Mouse (Mus musculus) lung, postnatal 0 days (tissue): ENCODE measurements around the gene Csrnp1. TPM values are rescaled to one million over a fixed set of nuclear protein-coding genes. Genes with fewer than 3 reads are reported as not detected.

ENCODE experiments used
- ATAC-seq: fragments of 200-750 bp; cut with Nextera tagmentation; 2 replicates; pipeline ENCODE4 v1.8.0; 2017; ENCODE audit warnings: moderate library complexity
- DNase-seq: peaks from one replicate; pipeline ENCODE4 v3.0.0-alpha.2; 2016; ENCODE audit warnings: low spot score
- H3K27ac ChIP-seq: fragments of 300-500 bp; sonication (generic); 2 replicates; pipeline ENCODE4 v1.5.1; 2014; ENCODE audit warnings: antibody characterized with exemption, mild to moderate bottlenecking, low read length, mixed read lengths
- H3K27me3 ChIP-seq: fragments of 300-500 bp; sonication (generic); replicated peaks from 2 replicates; pipeline ENCODE4 v1.6.1; 2014; ENCODE audit warnings: low read length, mixed read lengths; ENCODE audit not compliant: insufficient read depth
- H3K36me3 ChIP-seq: fragments of 300-500 bp; sonication (generic); 2 replicates; pipeline ENCODE4 v1.6.1; 2014; ENCODE audit warnings: low read length, mixed read lengths; ENCODE audit not compliant: insufficient read depth
- H3K4me1 ChIP-seq: fragments of 300-500 bp; sonication (generic); 2 replicates; pipeline ENCODE4 v1.6.1; 2014; ENCODE audit warnings: antibody characterized with exemption, low read depth, low read length, mixed read lengths; ENCODE audit not compliant: insufficient read depth
- H3K4me2 ChIP-seq: fragments of 300-500 bp; sonication (generic); replicated peaks from 2 replicates; pipeline ENCODE4 v1.6.1; 2014; ENCODE audit warnings: low read depth, mild to moderate bottlenecking, low read length, moderate library complexity, mixed read lengths
- H3K4me3 ChIP-seq: fragments of 300-500 bp; sonication (generic); 2 replicates; pipeline ENCODE4 v1.5.1; 2014; ENCODE audit warnings: low read depth, low read length
- H3K9ac ChIP-seq: fragments of 300-500 bp; sonication (generic); replicated peaks from 2 replicates; pipeline ENCODE4 v1.6.1; 2014; ENCODE audit warnings: low read depth, mild to moderate bottlenecking
- H3K9me3 ChIP-seq: fragments of 300-500 bp; sonication (generic); 2 replicates; pipeline ENCODE4 v1.6.1; 2016; ENCODE audit warnings: low read length, mixed read lengths
- CTCF ChIP-seq: IDR thresholded peaks from 2 replicates; pipeline ENCODE4 v1.5.1; 2016; ENCODE audit warnings: antibody characterized with exemption, mild to moderate bottlenecking
- EP300 ChIP-seq: IDR thresholded peaks from 2 replicates; pipeline ENCODE4 v1.6.1; 2016; ENCODE audit warnings: antibody characterized with exemption, mild to moderate bottlenecking, control low read depth
- WGBS: fragments of 180-500 bp; shearing (Covaris S2); extraction: QIAGEN DNeasy Blood & Tissue Kit; methylation state at CpG from one replicate; pipeline ENCODE4 v1.1.7; 2014; 5-methylcytosine and 5-hydroxymethylcytosine counted together
- polyA plus RNA-seq: library from polyadenylated mRNA; unstranded; fragments of >200 nt; fragmentation: Nextera tagmentation; extraction: Ambion mirVana; gene quantifications from 2 replicates; pipeline ENCODE4 v1.2.1, GENCODE M21; 2015

Csrnp1 gene
- polyA plus RNA-seq, 1 experiment from 2014 or later, result 9.4 TPM

GRCm38 (mm10) chr9:119950434-119950833 is 34.0 kb downstream of the Csrnp1 start:
- no peak overlapping the region for H3K4me2 ChIP-seq
- no peaks in the 10 kb centered on the region for H3K27me3 ChIP-seq
- H3K36me3 ChIP-seq, result no peaks in the 10 kb centered on the region
- no peak overlapping the region for H3K27ac ChIP-seq
- TF ChIP-seq EP300, result no peak
- TF ChIP-seq CTCF, result no peak
- no peaks in the 10 kb centered on the region for H3K4me1 ChIP-seq
- H3K4me3 ChIP-seq, result no peak overlapping the region
- ATAC-seq (peak; percentile 69), DNase-seq (peak; percentile 42)
- no peak overlapping the region for H3K9ac ChIP-seq
- 45% methylated on average over 6 of the region's 6 CpGs for WGBS
- H3K9me3 ChIP-seq, result no peaks in the 10 kb centered on the region

GRCm38 (mm10) chr9:119948804-119949203 is 35.7 kb downstream of the Csrnp1 start:
- 34% methylated on average over 3 of the region's 3 CpGs for WGBS
- Histone ChIP-seq H3K27ac (no peak overlapping the region), H3K4me2 (no peak overlapping the region), H3K27me3 (no peaks in the 10 kb centered on the region), H3K4me1 (no peaks in the 10 kb centered on the region), H3K9ac (no peak overlapping the region), H3K9me3 (no peaks in the 10 kb centered on the region), H3K4me3 (no peak overlapping the region), H3K36me3 (no peaks in the 10 kb centered on the region)
- DNase-seq (peak; percentile 51), ATAC-seq (peak; percentile 49)
- TF ChIP-seq EP300 (no peak), CTCF (no peak)

- H3K4me1 ChIP-seq, result no peaks in the 10 kb centered on the region
- no peak for ATAC-seq
These were observed 39.1 kb downstream of the Csrnp1 start for GRCm38 (mm10) chr9:119945173-119945900.

GRCm38 (mm10) chr9:119943326-119943725 is 41.1 kb downstream of the Csrnp1 start:
- Histone ChIP-seq H3K36me3 (no peaks in the 10 kb centered on the region), H3K9me3 (no peaks in the 10 kb centered on the region), H3K9ac (no peak overlapping the region), H3K4me3 (no peak overlapping the region), H3K27me3 (no peaks in the 10 kb centered on the region), H3K4me1 (no peaks in the 10 kb centered on the region), H3K27ac (no peak overlapping the region), H3K4me2 (no peak overlapping the region)
- TF ChIP-seq CTCF, result no peak
- no peak for TF ChIP-seq EP300
- DNase-seq (no peak), ATAC-seq (no peak)
- 45% methylated on average over 1 of the region's 1 CpGs for WGBS

More at GRCm38 (mm10) chr9:119945173-119945900, 39.1 kb downstream of the Csrnp1 start:
- Histone ChIP-seq H3K4me3 (no peak overlapping the region), H3K36me3 (no peaks in the 10 kb centered on the region), H3K9me3 (no peaks in the 10 kb centered on the region), H3K4me2 (no peak overlapping the region), H3K27me3 (no peaks in the 10 kb centered on the region), H3K27ac (no peak overlapping the region), H3K9ac (no peak overlapping the region)
- no peak for DNase-seq
- TF ChIP-seq CTCF, result peak; percentile 73
- TF ChIP-seq EP300, result no peak
- WGBS, result 71% methylated on average over 12 of the region's 12 CpGs

- DNase-seq (no peak), ATAC-seq (no peak)
- Histone ChIP-seq H3K4me1 (no peaks in the 10 kb centered on the region; the same call in 1 of the 2 replicates), H3K9ac (no peak overlapping the region), H3K9me3 (no peaks in the 10 kb centered on the region), H3K27me3 (no peaks in the 10 kb centered on the region), H3K4me3 (no peak overlapping the region), H3K4me2 (no peak overlapping the region), H3K36me3 (no peaks in the 10 kb centered on the region), H3K27ac (no peak overlapping the region)
- TF ChIP-seq EP300, result no peak
- no peak for TF ChIP-seq CTCF
- 77% methylated on average over 14 of the region's 14 CpGs for WGBS
These were observed 42.6 kb downstream of the Csrnp1 start for GRCm38 (mm10) chr9:119941861-119942260.

- Histone ChIP-seq H3K9me3 (no peaks in the 10 kb centered on the region), H3K9ac (no peak overlapping the region), H3K27me3 (no peaks in the 10 kb centered on the region), H3K4me1 (no peaks in the 10 kb centered on the region; the same call in 1 of the 2 replicates), H3K4me3 (no peak overlapping the region), H3K36me3 (no peaks in the 10 kb centered on the region), H3K4me2 (no peak overlapping the region), H3K27ac (no peak overlapping the region)
- WGBS, result 62% methylated on average over 5 of the region's 5 CpGs
- DNase-seq, result no peak
- no peak for ATAC-seq
- TF ChIP-seq EP300 (no peak), CTCF (no peak)
These were observed 43.1 kb downstream of the Csrnp1 start for GRCm38 (mm10) chr9:119941407-119941806.
